Mouse (Mus musculus) lung, embryonic 15.5 days (tissue): ENCODE measurements around the gene Cx3cl1. TPM values are rescaled to one million over a fixed set of nuclear protein-coding genes. Genes with fewer than 3 reads are reported as not detected.

ENCODE experiments used
- ATAC-seq: fragments of 200-750 bp; cut with Nextera tagmentation; 2 replicates; pipeline ENCODE4 v1.8.0; 2017; ENCODE audit warnings: moderate number of reproducible peaks, borderline replicate concordance; ENCODE audit not compliant: low FRiP score, low TSS enrichment; ENCODE audit errors: extremely low read depth
- H3K27ac ChIP-seq: fragments of 300-500 bp; sonication (generic); 2 replicates; pipeline ENCODE4 v1.5.1; 2015; ENCODE audit warnings: moderate library complexity, mild to moderate bottlenecking, inconsistent platforms
- H3K27me3 ChIP-seq: fragments of 300-500 bp; sonication (generic); 2 replicates; pipeline ENCODE4 v1.6.1; 2015; ENCODE audit warnings: inconsistent platforms
- H3K36me3 ChIP-seq: fragments of 300-500 bp; sonication (generic); 2 replicates; pipeline ENCODE4 v1.6.1; 2015; ENCODE audit warnings: inconsistent platforms
- H3K4me1 ChIP-seq: fragments of 300-500 bp; sonication (generic); 2 replicates; pipeline ENCODE4 v1.6.1; 2015; ENCODE audit warnings: inconsistent platforms
- H3K4me2 ChIP-seq: fragments of 300-500 bp; sonication (generic); 2 replicates; pipeline ENCODE4 v1.6.1; 2015; ENCODE audit warnings: inconsistent platforms, mild to moderate bottlenecking, moderate library complexity
- H3K4me3 ChIP-seq: fragments of 300-500 bp; sonication (generic); 2 replicates; pipeline ENCODE4 v1.5.1; 2015; ENCODE audit warnings: mild to moderate bottlenecking, inconsistent platforms
- H3K9ac ChIP-seq: fragments of 300-500 bp; sonication (generic); 2 replicates; pipeline ENCODE4 v1.6.1; 2015; ENCODE audit warnings: inconsistent platforms
- H3K9me3 ChIP-seq: fragments of 300-500 bp; sonication (generic); 2 replicates; pipeline ENCODE4 v1.6.1; 2016; ENCODE audit warnings: inconsistent platforms
- whole genome bisulfite sequencing: fragments of 180-500 bp; shearing (Covaris S2); methylation state at CpG from one replicate; pipeline ENCODE4 v1.1.7; 2015; 5-methylcytosine and 5-hydroxymethylcytosine counted together
- polyA plus RNA-seq: library from polyadenylated mRNA; unstranded; fragments of >200 nt; fragmentation: Nextera tagmentation; extraction: Ambion mirVana; gene quantifications from 2 replicates; pipeline ENCODE4 v1.2.1, GENCODE M21; 2015

Gene Cx3cl1
- polyA plus RNA-seq, 1 experiment from 2014 or later = 8.3 TPM

- no peak overlapping the region; the same call in 1 of the 2 replicates for H3K27ac ChIP-seq
- no peak overlapping the region for H3K4me3 ChIP-seq
- 52% methylated on average over 15 of the region's 15 CpGs for WGBS
- peaks cover 11% of the 10 kb centered on the region for H3K4me1 ChIP-seq
- ATAC-seq = peak; percentile 71
- H3K27me3 ChIP-seq = no peaks in the 10 kb centered on the region
- no peak overlapping the region for H3K9ac ChIP-seq
- H3K36me3 ChIP-seq = no peaks in the 10 kb centered on the region
- H3K4me2 ChIP-seq = no peak overlapping the region
- no peaks in the 10 kb centered on the region for H3K9me3 ChIP-seq
Observed at GRCm38 (mm10) chr8:94787524-94788501, 16.0 kb downstream of the Cx3cl1 start.

- no peak for ATAC-seq
- no peaks in the 10 kb centered on the region for H3K27me3 ChIP-seq
- WGBS = 82% methylated on average over 10 of the region's 10 CpGs
- H3K4me1 ChIP-seq = peaks cover 9% of the 10 kb centered on the region
- no peak overlapping the region for H3K9ac ChIP-seq
- no peak overlapping the region for H3K4me3 ChIP-seq
- H3K4me2 ChIP-seq = no peak overlapping the region
- no peak overlapping the region for H3K27ac ChIP-seq
- no peaks in the 10 kb centered on the region for H3K9me3 ChIP-seq
- H3K36me3 ChIP-seq = no peaks in the 10 kb centered on the region
Observed at GRCm38 (mm10) chr8:94789256-94789955, 17.6 kb downstream of the Cx3cl1 start.

- ATAC-seq = no peak
- WGBS = 86% methylated on average over 4 of the region's 4 CpGs
Observed at GRCm38 (mm10) chr8:94794368-94794767, 22.6 kb downstream of the Cx3cl1 start.

GRCm38 (mm10) chr8:94794782-94795181 lies 23.0 kb downstream of the Cx3cl1 start:
- no peaks in the 10 kb centered on the region for H3K9me3 ChIP-seq
- WGBS = 92% methylated on average over 2 of the region's 2 CpGs
- H3K9ac ChIP-seq = no peak overlapping the region
- ATAC-seq = no peak
- no peak overlapping the region for H3K27ac ChIP-seq
- no peak overlapping the region for H3K4me2 ChIP-seq
- no peaks in the 10 kb centered on the region for H3K27me3 ChIP-seq
- H3K4me1 ChIP-seq = no peaks in the 10 kb centered on the region
- no peaks in the 10 kb centered on the region for H3K36me3 ChIP-seq
- no peak overlapping the region for H3K4me3 ChIP-seq

More at GRCm38 (mm10) chr8:94794368-94794767, 22.6 kb downstream of the Cx3cl1 start:
- H3K4me2 ChIP-seq = no peak overlapping the region
- H3K4me1 ChIP-seq = no peaks in the 10 kb centered on the region
- no peak overlapping the region for H3K9ac ChIP-seq
- H3K36me3 ChIP-seq = no peaks in the 10 kb centered on the region
- no peaks in the 10 kb centered on the region for H3K27me3 ChIP-seq
- no peak overlapping the region for H3K4me3 ChIP-seq
- H3K27ac ChIP-seq = no peak overlapping the region
- H3K9me3 ChIP-seq = no peaks in the 10 kb centered on the region

GRCm38 (mm10) chr8:94800278-94800968 lies 28.6 kb downstream of the Cx3cl1 start:
- no peak overlapping the region for H3K4me2 ChIP-seq
- ATAC-seq = no peak
- 53% methylated on average over 7 of the region's 7 CpGs for WGBS

GRCm38 (mm10) chr8:94801293-94802095 lies 29.7 kb downstream of the Cx3cl1 start:
- H3K27ac ChIP-seq = no peak overlapping the region
- no peak overlapping the region for H3K9ac ChIP-seq
- H3K4me3 ChIP-seq = no peak overlapping the region
- H3K9me3 ChIP-seq = no peaks in the 10 kb centered on the region
- no peaks in the 10 kb centered on the region for H3K27me3 ChIP-seq
- H3K4me2 ChIP-seq = peak overlapping the region; percentile 31; the same call in 1 of the 2 replicates
- H3K36me3 ChIP-seq = no peaks in the 10 kb centered on the region
- WGBS = 33% methylated on average over 14 of the region's 14 CpGs
- no peak; the same call in 1 of the 2 replicates for ATAC-seq
- peaks cover 4% of the 10 kb centered on the region; the same call in 1 of the 2 replicates for H3K4me1 ChIP-seq

More at GRCm38 (mm10) chr8:94800278-94800968, 28.6 kb downstream of the Cx3cl1 start:
- Histone ChIP-seq H3K36me3 (no peaks in the 10 kb centered on the region), H3K9me3 (no peaks in the 10 kb centered on the region), H3K9ac (no peak overlapping the region), H3K27ac (no peak overlapping the region), H3K4me1 (peaks cover 4% of the 10 kb centered on the region; the same call in 1 of the 2 replicates), H3K27me3 (no peaks in the 10 kb centered on the region), H3K4me3 (no peak overlapping the region)

- Histone ChIP-seq H3K36me3 (no peaks in the 10 kb centered on the region), H3K4me1 (peaks cover 4% of the 10 kb centered on the region; the same call in 1 of the 2 replicates), H3K4me2 (no peak overlapping the region), H3K27ac (no peak overlapping the region), H3K27me3 (no peaks in the 10 kb centered on the region), H3K4me3 (no peak overlapping the region), H3K9me3 (no peaks in the 10 kb centered on the region), H3K9ac (no peak overlapping the region)
- WGBS = 49% methylated on average over 4 of the region's 4 CpGs
- ATAC-seq = no peak
Observed at GRCm38 (mm10) chr8:94802375-94802774, 30.6 kb downstream of the Cx3cl1 start.

GRCm38 (mm10) chr8:94803551-94803950 lies 31.7 kb downstream of the Cx3cl1 start:
- 64% methylated on average over 6 of the region's 6 CpGs for WGBS
- no peaks in the 10 kb centered on the region for H3K36me3 ChIP-seq
- H3K27ac ChIP-seq = no peak overlapping the region
- no peak for ATAC-seq
- H3K4me1 ChIP-seq = peaks cover 4% of the 10 kb centered on the region; the same call in 1 of the 2 replicates
- H3K4me3 ChIP-seq = no peak overlapping the region
- H3K27me3 ChIP-seq = no peaks in the 10 kb centered on the region
- no peak overlapping the region for H3K9ac ChIP-seq
- no peaks in the 10 kb centered on the region for H3K9me3 ChIP-seq
- H3K4me2 ChIP-seq = no peak overlapping the region

GRCm38 (mm10) chr8:94804546-94805340 lies 32.9 kb downstream of the Cx3cl1 start:
- Histone ChIP-seq H3K9me3 (no peaks in the 10 kb centered on the region), H3K4me2 (no peak overlapping the region), H3K4me3 (no peak overlapping the region), H3K27me3 (no peaks in the 10 kb centered on the region), H3K27ac (no peak overlapping the region), H3K9ac (no peak overlapping the region), H3K4me1 (peaks cover 4% of the 10 kb centered on the region; the same call in 1 of the 2 replicates), H3K36me3 (no peaks in the 10 kb centered on the region)
- WGBS = 56% methylated on average over 10 of the region's 10 CpGs
- no peak for ATAC-seq

- no peak overlapping the region for H3K4me3 ChIP-seq
- no peaks in the 10 kb centered on the region for H3K36me3 ChIP-seq
- H3K27me3 ChIP-seq = no peaks in the 10 kb centered on the region
- ATAC-seq = no peak
- H3K9me3 ChIP-seq = no peaks in the 10 kb centered on the region
- WGBS = 65% methylated on average over 4 of the region's 4 CpGs
- H3K9ac ChIP-seq = no peak overlapping the region
- H3K4me2 ChIP-seq = no peak overlapping the region
- H3K4me1 ChIP-seq = peaks cover 4% of the 10 kb centered on the region; the same call in 1 of the 2 replicates
- no peak overlapping the region for H3K27ac ChIP-seq
Observed at GRCm38 (mm10) chr8:94805811-94806210, 34.0 kb downstream of the Cx3cl1 start.
